Mouse (Mus musculus) hindbrain, postnatal 0 days (tissue): ENCODE results near the gene Itpkb. TPM values are rescaled to one million over a fixed set of nuclear protein-coding genes. Genes with fewer than 3 reads are reported as not detected.

Source experiments
- ATAC-seq: fragments of 200-750 bp; cut with Nextera tagmentation; 2 replicates; pipeline ENCODE4 v1.8.0; 2017; ENCODE audit warnings: mild to moderate bottlenecking, moderate TSS enrichment, moderate library complexity
- DNase-seq: peaks from one replicate; pipeline ENCODE4 v3.0.0-alpha.2; 2015; ENCODE audit warnings: low spot score
- H3K27ac ChIP-seq: fragments of 300-500 bp; sonication (generic); 2 replicates; pipeline ENCODE4 v1.5.1; 2014; ENCODE audit warnings: mild to moderate bottlenecking
- H3K27me3 ChIP-seq: fragments of 300-500 bp; sonication (generic); 2 replicates; pipeline ENCODE4 v1.6.1; 2014; ENCODE audit warnings: low read length, mixed read lengths; ENCODE audit not compliant: insufficient read depth
- H3K36me3 ChIP-seq: fragments of 300-500 bp; sonication (generic); 2 replicates; pipeline ENCODE4 v1.6.1; 2014; ENCODE audit warnings: low read length, mixed read lengths; ENCODE audit not compliant: insufficient read depth
- H3K4me1 ChIP-seq: fragments of 300-500 bp; sonication (generic); 2 replicates; pipeline ENCODE4 v1.6.1; 2014; ENCODE audit warnings: antibody characterized with exemption, low read length, mixed read lengths; ENCODE audit not compliant: insufficient read depth
- H3K4me2 ChIP-seq: fragments of 300-500 bp; sonication (generic); 2 replicates; pipeline ENCODE4 v1.6.1; 2014; ENCODE audit warnings: low read depth, mild to moderate bottlenecking, low read length, moderate library complexity, mixed read lengths
- H3K4me3 ChIP-seq: fragments of 300-500 bp; sonication (generic); 2 replicates; pipeline ENCODE4 v1.5.1; 2014; ENCODE audit warnings: low read length
- H3K9ac ChIP-seq: fragments of 300-500 bp; sonication (generic); replicated peaks from 2 replicates; pipeline ENCODE4 v1.6.1; 2014; ENCODE audit warnings: mild to moderate bottlenecking, low read length, moderate library complexity, mixed read lengths
- H3K9me3 ChIP-seq: fragments of 300-500 bp; sonication (generic); 2 replicates; pipeline ENCODE4 v1.6.1; 2016; ENCODE audit warnings: low read length, mixed read lengths
- CTCF ChIP-seq: IDR thresholded peaks from 2 replicates; pipeline ENCODE4 v1.5.1; 2016; ENCODE audit warnings: antibody characterized with exemption, control low read depth, low read depth
- WGBS: fragments of 180-500 bp; shearing (Covaris S2); extraction: QIAGEN DNeasy Blood & Tissue Kit; methylation state at CpG from one replicate; pipeline ENCODE4 v1.1.7; 2014; 5-methylcytosine and 5-hydroxymethylcytosine counted together
- polyA plus RNA-seq: library from polyadenylated mRNA; unstranded; fragments of >200 nt; fragmentation: Nextera tagmentation; extraction: Ambion mirVana; gene quantifications from 2 replicates; pipeline ENCODE4 v1.2.1, GENCODE M21; 2015
- total RNA-seq: library from RNA; depleted of rRNA; stranded (reverse); fragments of >200 nt; gene quantifications from 2 replicates; pipeline ENCODE4 v1.2.3, GENCODE M21; 2014

Itpkb gene
- total and polyA plus RNA-seq, 2 experiments from 2014 or later, result 4.1 to 19.0 TPM

DNA sequence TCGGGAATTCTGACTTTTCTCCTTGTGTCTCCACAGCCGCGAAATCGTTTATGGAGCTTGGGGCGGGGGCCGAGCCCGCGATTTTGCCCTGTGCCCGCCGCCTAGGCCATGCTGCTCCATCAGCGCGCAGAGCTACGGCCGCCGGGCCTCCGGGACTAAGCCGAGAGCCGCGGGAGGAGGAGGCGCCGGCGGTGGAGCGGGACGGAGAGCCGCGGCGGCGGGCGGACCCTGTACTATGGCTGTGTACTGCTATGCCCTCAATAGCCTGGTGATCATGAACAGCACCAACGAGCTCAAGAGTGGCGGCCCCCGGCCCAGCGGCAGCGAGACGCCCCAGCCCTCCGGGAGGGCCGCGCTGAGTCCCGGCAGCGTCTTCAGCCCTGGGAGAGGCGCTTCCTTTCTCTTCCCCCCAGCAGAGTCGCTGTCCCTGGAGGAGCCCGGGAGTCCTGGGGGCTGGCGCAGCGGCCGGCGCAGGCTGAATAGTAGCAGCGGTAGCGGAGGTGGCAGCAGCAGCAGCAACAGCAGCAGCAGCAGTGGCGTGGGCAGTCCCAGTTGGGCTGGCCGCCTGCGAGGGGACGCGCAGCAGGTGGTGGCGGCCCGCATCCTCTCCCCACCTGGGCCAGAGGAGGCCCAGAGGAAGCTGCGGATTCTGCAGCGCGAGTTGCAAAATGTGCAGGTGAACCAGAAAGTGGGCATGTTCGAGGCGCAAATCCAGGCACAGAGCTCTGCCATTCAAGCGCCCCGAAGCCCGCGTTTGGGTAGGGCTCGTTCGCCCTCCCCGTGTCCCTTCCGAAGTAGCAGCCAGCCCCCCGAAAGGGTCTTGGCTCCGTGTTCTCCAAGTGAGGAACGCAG is 2.0 kb downstream of the Itpkb start:
- H3K27ac ChIP-seq, result peak overlapping the region; percentile 82; the same call in 1 of the 2 replicates

DNA sequence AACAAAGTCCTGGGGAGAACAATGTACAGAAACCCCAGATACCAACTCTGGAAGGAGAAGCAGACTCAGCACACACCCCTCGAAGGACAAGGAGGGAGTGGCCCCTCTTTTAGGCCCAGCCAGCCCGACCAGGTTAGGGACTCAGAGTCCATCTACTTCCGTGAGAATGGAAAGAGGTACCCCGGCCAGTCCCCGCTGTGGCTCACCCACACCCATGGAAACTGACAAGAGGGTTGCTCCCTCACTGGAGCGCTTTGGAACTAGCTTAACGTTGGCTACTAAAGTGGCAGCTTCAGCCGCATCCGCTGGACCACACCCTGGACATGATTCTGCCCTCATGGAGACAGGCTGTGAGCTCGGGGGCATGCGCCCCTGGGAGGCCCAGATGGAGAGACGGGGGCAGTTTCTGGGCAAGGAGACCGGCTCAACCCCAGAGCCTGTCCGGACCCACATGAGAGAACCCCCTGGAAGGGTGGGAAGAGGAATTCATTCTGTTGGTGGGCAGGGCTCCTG is 2.7 kb downstream of the Itpkb start:
- H3K9me3 ChIP-seq, result no peaks in the 10 kb centered on the region
- H3K27ac ChIP-seq, result no peak overlapping the region
- H3K27me3 ChIP-seq, result no peaks in the 10 kb centered on the region
- ATAC-seq (no peak), DNase-seq (no peak)
- WGBS, result 27% methylated on average over 14 of the region's 14 CpGs
- no peak for TF ChIP-seq CTCF
- no peaks in the 10 kb centered on the region for H3K36me3 ChIP-seq
- peak overlapping the region; percentile 63 for H3K4me3 ChIP-seq
- peaks cover 25% of the 10 kb centered on the region for H3K4me1 ChIP-seq
- peak overlapping the region; percentile 76 for H3K9ac ChIP-seq
- peak overlapping the region; percentile 100 for H3K4me2 ChIP-seq

More for the DNA sequence above, 2.0 kb downstream of the Itpkb start:
- H3K4me1 ChIP-seq, result peaks cover 25% of the 10 kb centered on the region
- H3K9me3 ChIP-seq, result no peaks in the 10 kb centered on the region
- H3K9ac ChIP-seq, result peak overlapping the region; percentile 76
- no peaks in the 10 kb centered on the region for H3K27me3 ChIP-seq
- peak overlapping the region; percentile 100 for H3K4me2 ChIP-seq
- TF ChIP-seq CTCF, result no peak
- no peaks in the 10 kb centered on the region for H3K36me3 ChIP-seq
- peak; percentile 50 for ATAC-seq
- WGBS, result 1% methylated on average over 70 of the region's 72 CpGs
- DNase-seq, result peak; percentile 45
- peak overlapping the region; percentile 63 for H3K4me3 ChIP-seq

DNA sequence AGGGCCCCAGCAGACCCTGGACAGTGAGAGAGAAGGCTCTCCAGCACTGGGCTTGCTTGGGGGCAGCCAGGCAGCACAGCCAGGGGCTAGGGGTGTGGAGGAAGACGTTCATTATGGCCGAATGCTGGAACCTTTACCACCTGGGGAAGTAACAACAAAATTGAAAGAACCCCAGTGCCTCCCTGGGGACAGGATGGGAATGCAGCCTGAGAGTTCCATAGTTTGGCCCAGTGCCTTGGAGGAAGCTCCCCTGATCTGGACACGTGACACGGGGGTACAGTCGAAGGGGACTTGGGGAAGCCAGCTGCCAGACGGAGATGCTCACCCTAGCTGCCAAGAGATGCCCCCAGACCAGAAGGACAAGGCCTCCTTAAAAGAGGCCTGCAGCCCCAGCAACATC is 3.3 kb downstream of the Itpkb start:
- ATAC-seq, result no peak
- H3K27ac ChIP-seq, result no peak overlapping the region
- H3K4me1 ChIP-seq, result peaks cover 25% of the 10 kb centered on the region
- no peaks in the 10 kb centered on the region for H3K9me3 ChIP-seq
- H3K27me3 ChIP-seq, result no peaks in the 10 kb centered on the region
- H3K4me3 ChIP-seq, result peak overlapping the region; percentile 63; the same call in 1 of the 2 replicates
- no peak overlapping the region for H3K9ac ChIP-seq
- H3K4me2 ChIP-seq, result peak overlapping the region; percentile 100
- H3K36me3 ChIP-seq, result no peaks in the 10 kb centered on the region
- 12% methylated on average over 6 of the region's 6 CpGs for WGBS
- no peak for TF ChIP-seq CTCF
- DNase-seq, result peak; percentile 31

DNA sequence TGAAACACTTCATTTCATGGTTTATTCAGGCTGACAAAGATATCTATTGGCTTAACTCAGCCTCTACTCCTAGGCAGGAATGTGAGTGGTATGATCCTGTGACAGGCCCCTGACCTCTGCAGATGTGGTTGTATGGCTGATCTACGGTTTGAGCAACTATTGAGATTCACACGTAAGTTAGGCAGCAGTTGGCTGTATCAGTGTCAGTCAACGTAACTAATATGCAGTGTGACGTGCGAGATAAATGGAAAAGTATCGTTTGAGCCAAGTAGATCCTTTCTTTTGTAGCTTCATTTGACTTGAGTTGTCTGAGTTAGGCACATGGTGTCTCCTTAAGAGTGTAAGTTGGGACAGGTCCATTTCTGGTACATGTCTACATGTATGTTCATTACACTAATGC is 4.3 kb downstream of the Itpkb start:
- no peak for ATAC-seq
- no peak overlapping the region for H3K9ac ChIP-seq
- H3K9me3 ChIP-seq, result no peaks in the 10 kb centered on the region
- H3K27ac ChIP-seq, result no peak overlapping the region
- peaks cover 25% of the 10 kb centered on the region for H3K4me1 ChIP-seq
- no peak overlapping the region for H3K4me3 ChIP-seq
- peak overlapping the region; percentile 100 for H3K4me2 ChIP-seq
- 76% methylated on average over 6 of the region's 6 CpGs for WGBS
- no peaks in the 10 kb centered on the region for H3K27me3 ChIP-seq
- DNase-seq, result no peak
- TF ChIP-seq CTCF, result no peak
- H3K36me3 ChIP-seq, result no peaks in the 10 kb centered on the region

DNA sequence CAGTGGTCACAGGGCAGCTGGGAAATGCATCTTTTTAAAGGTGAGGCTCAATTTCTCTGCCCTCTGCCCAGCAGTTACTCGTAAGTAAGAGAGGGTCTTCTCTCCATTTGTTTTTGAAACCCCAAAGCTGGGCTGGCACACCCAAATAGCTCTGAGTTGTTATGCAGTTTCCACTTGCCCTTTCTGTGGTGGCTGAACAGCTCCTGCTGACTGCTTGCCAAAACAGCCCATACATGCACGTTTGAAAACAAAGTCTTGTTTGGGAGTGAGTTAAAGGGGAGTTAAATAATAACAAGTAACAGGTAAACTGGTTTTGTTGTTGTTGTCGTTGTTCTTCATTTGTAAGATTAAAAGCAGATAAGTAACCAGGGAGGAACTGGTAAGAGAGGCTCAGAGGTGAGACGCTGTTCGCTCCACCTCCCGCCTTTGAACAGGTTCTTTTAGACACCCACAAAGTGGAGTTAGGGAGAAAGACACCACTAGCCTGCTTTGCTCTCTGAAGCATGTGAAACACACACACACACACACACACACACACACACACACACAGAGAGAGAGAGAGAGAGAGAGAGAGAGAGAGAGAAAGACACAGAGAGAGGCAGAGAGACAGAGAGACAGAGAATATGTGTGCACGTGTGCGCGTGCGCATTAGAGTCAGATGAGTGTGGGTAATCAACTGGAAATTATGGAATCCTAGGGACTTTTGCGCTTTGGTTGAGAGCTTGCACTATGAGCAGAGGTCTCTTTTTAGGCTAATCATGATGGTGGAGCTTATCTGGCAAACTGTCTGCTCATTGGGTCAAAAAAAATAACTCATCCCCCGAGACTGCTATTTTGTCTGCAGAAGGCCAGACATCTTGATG is 5.5 kb downstream of the Itpkb start:
- Histone ChIP-seq H3K36me3 (no peaks in the 10 kb centered on the region), H3K4me3 (no peak overlapping the region)
- WGBS, result 71% methylated on average over 12 of the region's 12 CpGs

DNA sequence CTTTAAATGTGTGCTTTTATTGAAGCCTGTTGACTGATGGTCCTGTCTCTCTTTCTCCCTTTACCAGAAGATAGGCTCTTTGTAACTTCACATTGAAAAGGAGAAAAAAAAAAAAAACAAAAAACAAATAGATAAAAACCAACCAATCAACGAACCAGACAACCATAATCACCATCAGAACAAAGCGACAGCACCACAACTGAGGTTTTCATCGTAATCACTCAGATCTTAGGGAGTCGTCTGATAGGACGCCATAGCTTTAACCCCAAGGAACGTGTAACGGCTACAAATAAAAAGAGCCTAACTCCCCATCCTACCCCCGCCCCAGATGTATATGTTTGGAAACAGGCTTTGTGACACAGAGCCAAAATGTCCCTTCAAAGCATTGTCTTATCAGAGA is 8.1 kb downstream of the Itpkb start:
- DNase-seq, result no peak
- 83% methylated on average over 8 of the region's 8 CpGs for WGBS
- H3K4me2 ChIP-seq, result no peak overlapping the region
- H3K4me3 ChIP-seq, result no peak overlapping the region
- H3K36me3 ChIP-seq, result no peaks in the 10 kb centered on the region
- H3K9me3 ChIP-seq, result no peaks in the 10 kb centered on the region
- no peaks in the 10 kb centered on the region for H3K27me3 ChIP-seq
- TF ChIP-seq CTCF, result no peak
- no peak for ATAC-seq
- H3K9ac ChIP-seq, result no peak overlapping the region
- peaks cover 17% of the 10 kb centered on the region; the same call in 1 of the 2 replicates for H3K4me1 ChIP-seq
- H3K27ac ChIP-seq, result no peak overlapping the region

More for the DNA sequence above, 5.5 kb downstream of the Itpkb start:
- no peak for DNase-seq
- Histone ChIP-seq H3K9ac (no peak overlapping the region), H3K4me1 (peaks cover 25% of the 10 kb centered on the region), H3K27me3 (no peaks in the 10 kb centered on the region), H3K27ac (no peak overlapping the region), H3K9me3 (no peaks in the 10 kb centered on the region), H3K4me2 (peak overlapping the region; percentile 100)
- TF ChIP-seq CTCF, result no peak
- ATAC-seq, result no peak
